Mouse (Mus musculus) megakaryocyte progenitor cell, adult 5-6 weeks (primary cell): ENCODE results near the gene Ppp2r5e. TPM values are rescaled to one million over a fixed set of nuclear protein-coding genes. Genes with fewer than 3 reads are reported as not detected.

ENCODE experiments used
- ATAC-seq: replicated peaks from 2 replicates; pipeline ENCODE4 v1.8.0; 2016; ENCODE audit warnings: mild to moderate bottlenecking, moderate TSS enrichment, inconsistent platforms; ENCODE audit not compliant: poor library complexity
- total RNA-seq, 2 experiments: library from RNA; stranded (forward) in 1 of 2; stranded (reverse) in 1 of 2; fragments of 157-497, 149-512 nt in 1 of 2; fragments of 200-1000 nt in 1 of 2; gene quantifications; 2 replicates each; pipeline versions ENCODE4 v1.2.3 to v1.2.4; 2015 to 2017

The Ppp2r5e gene
- total RNA-seq (2015) (35.2 and 66.9 TPM in 2 replicates), total RNA-seq (2017) (11.9 and 14.1 TPM in 2 replicates)

DNA sequence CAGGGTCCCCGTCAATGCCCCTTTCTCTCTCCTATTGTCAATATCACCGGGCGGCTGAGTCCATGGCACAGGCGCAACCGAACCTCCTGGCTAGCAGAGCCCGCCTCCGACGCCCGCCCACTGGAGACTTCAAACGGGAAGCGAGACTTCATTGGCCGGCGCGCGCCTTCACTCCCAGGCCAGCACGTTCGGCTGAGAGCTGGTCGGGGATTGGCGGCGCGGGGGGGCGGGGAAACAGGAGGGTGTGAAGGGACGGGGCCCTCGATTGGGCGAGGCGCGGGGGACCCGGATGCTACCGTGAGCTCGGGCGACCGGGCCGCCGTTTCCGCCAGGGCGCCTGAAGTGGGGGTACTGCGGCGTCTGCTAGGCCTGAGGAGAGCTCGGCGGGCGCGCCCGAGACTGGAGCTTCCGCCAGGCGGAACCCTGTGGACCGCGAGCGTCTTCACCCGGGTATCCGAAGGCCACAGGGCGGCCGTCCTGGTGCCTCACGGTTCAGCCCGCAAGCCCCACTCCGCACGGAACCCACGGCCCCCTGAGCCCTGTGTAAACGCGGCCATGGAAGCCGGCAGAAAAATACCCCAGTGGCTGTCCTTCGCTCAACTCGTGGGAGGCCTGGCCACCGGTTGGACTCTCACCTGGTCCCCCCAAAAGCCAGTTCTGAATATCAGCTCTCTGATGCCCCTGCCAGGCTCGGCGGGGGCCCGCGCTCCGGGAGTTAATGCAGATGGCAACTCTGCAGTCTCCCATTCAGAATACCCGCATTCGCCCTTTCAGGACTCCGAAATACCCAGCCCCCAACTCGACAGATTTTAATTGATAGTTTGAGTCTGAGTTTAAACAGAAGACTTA is at the start of gene Ppp2r5e:
Gene Ppp2r5e (minus strand): TSS at position 92 of the 849 bp plus-strand sequence.
- ATAC-seq: peak; percentile 93

DNA sequence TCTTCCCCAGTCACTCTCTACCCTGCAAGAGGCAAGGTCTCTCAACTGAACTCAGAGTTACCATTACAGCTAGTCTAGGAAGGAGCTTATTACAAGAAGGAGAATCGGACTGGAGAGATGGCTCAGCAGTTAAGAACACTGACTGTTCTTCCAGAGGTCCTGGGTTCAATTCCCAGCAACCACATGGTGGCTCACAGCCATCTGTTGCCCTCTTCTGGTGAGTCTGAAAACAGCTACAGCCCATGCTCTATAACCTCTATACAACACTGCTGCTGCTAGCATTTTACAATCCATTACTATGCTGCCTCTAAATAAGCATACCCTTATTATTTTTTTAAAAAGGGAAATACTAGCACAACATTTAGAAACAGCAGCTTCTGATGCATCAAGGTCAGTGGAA is 49.7 kb upstream of the Ppp2r5e start:
- ATAC-seq: peak; percentile 71

DNA sequence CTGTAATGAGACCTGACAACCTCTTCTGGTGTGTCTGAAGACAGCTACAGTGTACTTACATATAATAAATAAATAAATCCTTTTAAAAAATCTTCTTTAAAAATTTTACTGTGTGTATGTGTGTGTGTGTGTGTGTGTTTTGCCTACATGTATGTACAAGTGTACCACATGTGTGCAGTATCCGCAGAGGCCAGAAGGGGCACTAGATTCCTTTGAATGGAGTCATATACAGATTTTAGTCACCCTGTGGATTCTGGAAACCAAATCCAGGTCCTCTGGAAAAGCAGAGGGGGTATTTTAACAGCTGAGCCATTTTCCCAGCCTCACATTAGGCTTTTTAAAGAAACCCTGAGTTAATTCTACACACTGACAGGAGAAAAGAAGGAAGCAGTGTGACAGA is 45.7 kb upstream of the Ppp2r5e start:
- no peak for ATAC-seq

DNA sequence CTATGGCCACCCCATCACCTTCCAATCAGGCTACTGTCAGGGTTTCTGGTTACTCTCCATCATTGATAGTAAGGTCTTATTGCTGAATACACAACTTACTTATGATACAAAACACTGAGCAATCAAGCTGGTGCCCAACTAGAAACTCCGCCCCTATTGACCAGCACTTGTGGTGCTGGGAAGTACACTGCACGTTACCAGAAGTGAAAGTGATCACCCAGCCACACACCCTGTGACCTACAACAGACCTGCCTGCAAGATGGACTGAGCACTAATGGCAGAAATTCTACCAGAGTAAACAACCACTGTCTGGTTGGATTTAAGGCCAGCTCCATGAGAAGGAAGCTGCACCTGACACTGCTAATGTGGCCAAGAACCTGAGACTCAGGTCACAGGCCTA is 42.3 kb upstream of the Ppp2r5e start:
- peak; percentile 46 for ATAC-seq

DNA sequence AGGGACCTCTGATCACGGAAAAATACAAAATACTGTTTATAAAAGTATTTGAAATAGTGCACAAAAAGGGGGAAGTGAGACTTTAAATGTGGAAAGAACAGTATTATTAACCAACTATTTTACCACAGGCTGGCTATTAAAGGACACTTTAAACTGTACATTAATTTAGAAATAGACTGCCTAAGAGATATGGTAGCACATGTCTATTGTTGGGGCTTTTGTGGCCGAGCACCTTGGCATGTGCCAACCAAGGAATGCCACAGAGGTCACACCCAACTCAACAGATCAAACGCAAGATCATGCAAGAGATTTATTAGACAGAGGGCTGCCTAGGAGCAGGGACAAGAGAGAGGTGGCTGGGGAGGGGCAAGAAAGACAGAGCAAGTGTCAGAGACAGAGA is 41.1 kb upstream of the Ppp2r5e start:
- ATAC-seq: peak; percentile 66

DNA sequence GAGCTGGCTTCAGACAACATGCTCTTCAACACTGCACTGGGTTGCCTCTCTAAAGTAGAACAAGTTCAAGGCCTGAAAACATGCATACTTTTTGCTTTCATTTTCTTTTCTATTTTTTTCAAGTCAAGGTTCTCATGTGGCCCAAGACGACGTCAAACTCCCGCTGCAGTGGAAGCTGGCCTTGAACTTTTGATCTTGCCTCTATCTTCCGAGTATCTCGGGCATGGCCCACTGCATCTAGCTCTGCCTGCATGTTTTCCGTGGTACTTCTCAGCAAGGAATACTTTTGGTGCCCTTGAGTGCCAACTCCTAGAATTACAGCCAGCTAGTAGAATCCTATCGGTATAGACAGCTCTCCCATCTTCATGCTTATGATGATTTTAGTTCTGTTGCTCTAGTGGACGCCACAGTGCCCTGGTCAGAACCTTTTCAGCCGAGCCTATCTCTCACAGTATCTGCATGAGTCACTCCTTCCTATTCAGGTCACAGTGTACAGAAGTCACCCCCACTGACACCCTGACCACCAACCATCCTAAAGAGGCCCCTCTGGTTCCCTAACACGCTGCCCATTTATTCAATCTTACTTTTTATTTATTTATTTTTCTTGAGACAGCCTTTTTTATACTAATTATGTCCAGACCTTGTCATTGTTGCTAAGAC is 39.9 kb upstream of the Ppp2r5e start:
- peak; percentile 32; the same call in 1 of the 2 replicates for ATAC-seq

DNA sequence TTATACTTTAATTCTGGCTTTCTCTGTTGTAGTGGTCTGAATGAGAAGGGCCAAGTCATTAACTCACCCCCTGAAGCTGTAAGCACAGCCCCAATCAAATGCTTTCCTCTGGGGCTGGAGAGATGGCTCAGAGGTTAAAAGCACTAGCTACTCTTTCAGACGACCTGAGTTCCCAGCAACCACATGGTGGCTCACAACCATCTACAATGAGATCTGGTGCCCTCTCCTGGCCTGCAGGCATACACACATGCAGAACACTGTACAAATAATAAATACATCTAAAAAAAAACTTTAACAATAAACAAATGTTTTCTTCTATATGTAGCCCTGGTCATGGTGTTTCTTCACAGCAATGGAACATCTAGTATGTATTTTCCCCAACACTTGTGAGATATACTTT is 33.6 kb upstream of the Ppp2r5e start:
- ATAC-seq: no peak

DNA sequence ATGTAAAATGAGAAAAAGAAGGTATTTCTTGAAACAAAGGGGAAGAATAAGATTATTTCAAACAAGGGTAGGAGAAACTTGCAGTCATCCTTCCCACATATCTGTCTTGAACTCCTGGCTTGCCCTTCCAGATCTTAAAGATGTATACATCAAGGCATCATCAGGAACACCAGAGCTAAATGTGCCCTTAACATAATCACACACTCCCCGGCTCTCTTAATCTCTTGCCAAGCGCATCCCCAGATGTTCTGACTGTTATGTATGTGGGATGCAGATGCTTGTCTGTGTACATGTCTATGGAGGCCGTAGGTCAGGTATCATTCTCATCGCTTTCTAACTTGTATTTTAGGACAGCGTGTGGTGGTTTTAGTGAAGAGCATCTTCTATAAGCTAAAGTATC is 27.2 kb upstream of the Ppp2r5e start:
- ATAC-seq: 0 out of 2 replicates have a peak, but pooled peaks have one; percentile 34

DNA sequence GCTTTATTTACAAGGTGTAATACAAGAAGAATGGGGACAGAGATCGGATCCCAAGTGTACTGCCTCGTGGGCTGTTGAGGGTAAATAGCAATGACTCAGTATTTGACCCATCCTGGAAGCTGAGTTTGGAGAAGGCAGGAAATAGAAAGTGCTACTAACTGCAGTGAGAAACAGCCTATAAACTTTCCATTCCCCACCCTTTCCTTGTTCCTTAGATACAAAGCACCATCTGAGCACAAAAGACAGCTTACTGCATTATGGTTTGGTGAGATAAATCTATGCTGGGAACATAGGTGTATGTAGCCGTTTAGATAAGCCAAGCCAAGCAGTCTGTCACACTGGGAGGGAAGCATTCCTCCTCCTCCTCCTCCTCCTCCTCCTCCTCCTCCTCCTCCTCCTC is 26.8 kb upstream of the Ppp2r5e start:
- peak; percentile 78 for ATAC-seq

DNA sequence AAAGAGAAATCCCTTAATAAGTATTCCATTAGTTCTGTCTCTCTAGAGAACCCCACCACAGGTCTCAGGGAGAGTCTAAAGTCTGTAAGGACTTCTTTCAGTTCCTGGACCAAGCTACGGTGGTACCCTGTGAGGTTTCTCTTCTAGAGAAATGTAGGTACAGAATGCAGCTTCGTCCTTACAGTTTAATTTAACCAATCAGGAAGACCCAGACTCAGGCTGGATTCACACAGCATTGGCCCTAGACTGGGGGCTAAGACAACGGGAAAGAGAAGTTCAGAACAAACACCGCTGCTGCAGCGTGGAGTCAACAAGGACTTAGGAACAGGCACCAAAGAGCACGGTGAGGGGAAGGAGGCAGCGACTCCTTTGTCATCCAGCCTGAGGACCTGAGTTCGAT is 20.8 kb upstream of the Ppp2r5e start:
- ATAC-seq: no peak; the same call in 1 of the 2 replicates

DNA sequence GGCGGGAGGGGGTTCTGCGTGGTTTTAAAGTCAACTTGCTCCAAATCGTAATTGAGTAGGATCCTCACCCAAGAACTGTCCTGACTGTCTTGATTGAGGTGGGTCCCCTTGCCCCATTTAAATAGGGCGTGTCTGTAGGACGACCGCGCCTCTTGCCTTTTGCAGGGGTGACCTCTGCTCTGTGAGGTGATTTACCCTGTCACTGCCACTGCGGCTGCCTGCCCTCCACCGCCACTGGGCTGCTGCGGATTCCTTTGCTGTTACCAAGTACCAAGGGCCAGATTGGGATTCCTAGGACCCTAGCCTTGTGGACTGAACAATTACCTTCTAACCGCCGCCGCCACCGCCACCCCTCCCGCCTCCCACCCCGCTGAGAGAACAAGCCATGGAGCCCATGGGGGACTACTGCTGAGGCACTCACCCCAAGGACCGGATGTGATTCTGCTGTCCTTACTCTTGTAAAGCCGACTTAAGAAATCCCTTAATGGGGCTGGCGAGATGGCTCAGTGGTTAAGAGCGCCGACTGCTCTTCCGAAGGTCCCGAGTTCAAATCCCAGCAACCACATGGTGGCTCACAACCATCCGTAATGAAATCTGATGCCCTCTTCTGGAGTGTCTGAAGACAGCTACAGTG is 20.2 kb upstream of the Ppp2r5e start:
- ATAC-seq: peak; percentile 17; the same call in 1 of the 2 replicates

DNA sequence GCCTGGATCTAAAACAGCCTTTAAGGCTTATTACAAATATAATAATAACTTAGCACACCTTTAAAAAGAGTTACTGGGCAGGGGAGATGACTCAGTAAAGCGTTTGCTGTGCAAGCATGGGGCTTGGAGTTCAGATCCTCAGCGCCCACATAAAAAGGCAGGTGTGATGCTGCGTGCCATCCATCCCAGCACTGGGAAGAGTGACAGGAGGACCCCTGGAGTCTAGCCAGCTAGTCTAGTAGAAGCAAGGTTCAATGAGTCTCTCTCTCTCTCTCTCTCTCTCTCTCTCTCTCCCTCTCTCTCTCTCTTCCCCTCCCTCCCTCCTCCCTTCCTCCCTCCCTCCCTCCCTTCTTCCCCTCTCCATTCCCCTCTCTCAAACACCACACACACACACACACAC is 19.5 kb upstream of the Ppp2r5e start:
- ATAC-seq: no peak

DNA sequence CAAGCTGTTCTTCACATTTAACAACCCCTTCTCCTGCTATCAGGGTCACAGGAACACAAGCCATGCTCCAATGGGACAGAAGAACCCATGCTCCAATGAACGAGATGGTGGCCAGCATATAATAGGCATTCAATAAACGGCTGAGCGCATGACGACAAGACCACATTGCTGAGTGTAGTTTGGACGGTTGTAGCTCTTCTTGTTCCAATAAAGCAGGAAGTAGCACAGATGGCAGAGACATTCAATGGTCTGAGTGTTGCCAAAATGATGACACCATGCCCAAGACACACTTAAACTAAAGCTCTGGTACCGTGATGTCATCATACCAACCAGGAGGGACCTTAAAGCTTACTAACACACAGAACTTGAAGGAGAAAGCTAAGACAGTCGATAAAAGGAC is 16.7 kb upstream of the Ppp2r5e start:
- peak; percentile 44; the same call in 1 of the 2 replicates for ATAC-seq

DNA sequence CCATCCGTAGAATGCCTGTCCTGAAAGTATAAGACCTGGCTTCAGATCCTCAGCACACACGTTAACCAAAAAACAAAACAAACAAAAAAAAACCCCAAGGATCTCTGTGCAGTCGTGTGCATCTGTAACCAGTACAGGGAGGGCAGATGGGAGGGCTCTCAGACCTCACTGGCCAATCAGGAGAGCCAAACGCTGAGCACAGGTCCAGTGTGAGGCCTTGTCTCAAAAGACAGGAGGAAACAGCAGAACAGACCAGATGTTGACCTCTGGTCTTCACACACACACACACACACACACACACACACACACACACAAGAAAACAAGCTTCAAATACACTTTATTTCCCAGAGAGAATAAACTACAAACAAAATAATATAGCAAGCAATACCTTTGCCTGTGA is 3.4 kb upstream of the Ppp2r5e start:
- peak; percentile 42; the same call in 1 of the 2 replicates for ATAC-seq

DNA sequence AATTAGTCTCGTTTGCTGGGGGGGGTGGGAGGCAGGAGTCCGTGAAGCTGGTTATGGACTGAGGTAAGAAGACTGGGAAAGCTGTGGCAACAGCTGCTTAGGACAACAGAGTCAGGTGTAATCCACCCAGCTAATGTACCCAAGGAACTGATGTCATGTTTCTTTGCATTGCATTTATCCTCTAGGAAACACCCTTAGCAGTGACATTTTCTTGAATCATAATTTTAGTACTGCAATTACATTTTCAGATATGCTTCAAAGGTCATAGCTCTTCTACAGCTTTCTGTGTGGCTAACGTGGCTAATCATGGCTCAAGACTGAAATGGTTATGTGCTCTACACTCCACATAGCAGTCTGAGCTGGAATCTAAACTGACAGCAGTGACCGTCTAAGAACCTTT is 2.9 kb upstream of the Ppp2r5e start:
- ATAC-seq: no peak

DNA sequence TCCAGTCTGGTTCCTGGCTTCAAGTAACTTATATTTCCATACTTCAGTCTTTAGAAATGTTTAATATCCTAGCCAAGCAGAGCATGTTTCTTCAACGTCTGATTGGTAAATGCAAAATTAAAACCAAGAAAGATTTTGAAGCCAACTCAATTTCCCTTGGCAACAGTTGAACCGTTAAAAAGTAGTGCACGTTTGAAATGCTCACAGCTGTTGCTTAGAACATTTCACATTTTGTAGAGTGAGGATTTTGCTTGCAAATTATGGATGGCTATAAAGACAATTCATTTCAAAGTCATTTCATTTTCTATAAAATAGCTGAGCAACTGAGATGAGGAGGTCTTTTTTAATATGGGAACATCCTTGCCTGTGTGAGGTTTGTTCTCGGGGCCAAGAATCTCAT is 1.7 kb upstream of the Ppp2r5e start:
- no peak for ATAC-seq

DNA sequence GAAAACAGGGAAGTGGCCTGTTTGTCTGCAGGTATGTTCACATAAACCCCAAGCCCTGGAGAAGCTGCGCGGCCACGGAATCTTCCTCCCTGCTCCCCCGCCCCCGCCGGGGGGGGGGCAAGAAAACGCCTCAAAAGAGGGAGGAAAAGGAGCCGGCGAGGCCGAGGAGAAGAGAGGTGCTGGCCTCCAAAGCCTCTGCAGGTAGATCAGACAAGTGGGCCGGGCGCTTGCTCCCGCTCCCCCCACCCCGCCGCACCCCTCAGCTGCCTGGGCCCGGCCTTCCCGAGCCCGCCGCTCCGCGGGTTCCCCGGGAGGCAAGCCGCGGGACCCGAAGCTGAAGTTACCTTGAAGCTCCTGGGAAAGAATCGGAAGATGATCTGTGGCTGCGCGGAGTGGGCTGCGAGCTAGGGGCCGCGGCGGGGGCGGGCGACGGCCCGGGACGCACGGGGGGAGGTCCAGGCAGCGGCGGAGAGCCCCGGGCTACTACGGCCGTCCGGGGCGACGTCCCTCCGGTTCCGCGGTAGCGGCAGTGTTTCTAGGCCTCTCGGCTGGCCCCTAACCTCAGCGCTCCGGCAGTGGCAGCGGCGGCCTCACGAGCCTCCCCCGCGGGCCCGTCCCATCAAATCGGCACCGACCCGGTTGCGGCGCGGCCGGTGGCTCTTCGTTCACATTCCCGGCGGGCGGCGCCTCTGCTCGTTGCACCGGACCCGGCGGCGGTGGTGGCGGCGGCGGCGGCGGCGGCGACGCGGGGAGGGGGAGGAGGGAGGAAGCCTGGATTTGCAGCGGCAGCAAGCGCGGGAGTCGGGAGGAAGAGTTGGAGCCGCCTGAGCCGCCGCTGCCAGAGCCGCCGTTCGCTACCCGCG is 523 bp downstream of the Ppp2r5e start:
- ATAC-seq: peak; percentile 5

DNA sequence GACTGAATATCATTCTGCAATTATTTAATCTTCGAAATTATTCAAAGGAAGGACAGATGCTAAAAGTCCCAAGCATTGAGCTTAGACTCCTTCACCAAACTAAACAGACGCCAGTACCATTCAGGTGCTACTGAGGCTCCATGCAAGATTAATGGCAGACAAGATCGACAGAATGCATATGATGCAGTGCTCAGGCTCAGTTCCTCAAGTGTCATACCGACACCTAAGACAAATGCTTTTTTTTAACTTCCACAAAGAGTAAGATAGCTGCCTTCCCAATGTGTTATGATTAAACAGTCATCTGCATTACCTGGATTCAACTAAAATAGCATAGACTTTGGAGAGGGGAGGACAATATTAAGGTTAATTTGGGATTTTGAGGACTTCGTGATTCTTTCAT is 1.6 kb downstream of the Ppp2r5e start:
- ATAC-seq: no peak

DNA sequence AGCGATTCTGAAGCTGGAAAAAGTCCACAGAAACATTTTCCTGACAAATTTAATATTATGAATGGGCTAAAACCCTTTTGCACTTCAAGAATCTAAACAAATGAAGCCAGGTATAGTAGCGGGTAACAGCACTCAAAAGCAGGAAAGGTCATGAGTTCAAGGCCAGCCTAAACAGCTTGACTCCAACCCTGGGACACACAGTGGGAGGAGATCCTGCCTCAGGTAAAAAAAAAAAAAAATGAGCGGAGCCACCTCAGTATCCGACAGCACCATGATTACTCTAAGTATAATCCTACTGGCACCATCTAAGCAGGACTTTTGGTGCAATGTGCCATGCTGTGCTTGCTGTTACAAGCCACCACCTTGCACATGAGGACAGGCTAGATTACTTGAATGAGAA is 2.2 kb downstream of the Ppp2r5e start:
- ATAC-seq: no peak

DNA sequence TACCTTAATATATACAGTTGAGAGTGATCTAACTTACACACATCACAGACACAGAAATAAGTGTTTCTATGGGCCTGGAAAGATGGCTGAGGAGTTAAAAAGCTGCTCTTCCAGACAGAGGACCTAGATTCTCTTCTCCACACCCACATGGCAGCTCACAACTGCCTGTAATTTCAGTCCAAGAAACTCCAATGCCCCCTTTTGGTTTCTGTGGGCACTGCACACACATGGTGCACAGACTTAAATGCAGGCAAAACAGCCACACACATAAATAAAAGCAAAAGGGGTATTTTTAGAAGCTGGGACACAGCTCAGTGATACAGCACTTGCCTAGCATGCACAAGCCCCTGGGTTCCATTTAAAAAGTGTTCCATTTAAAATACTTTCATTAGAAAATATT is 8.5 kb downstream of the Ppp2r5e start:
- no peak for ATAC-seq

DNA sequence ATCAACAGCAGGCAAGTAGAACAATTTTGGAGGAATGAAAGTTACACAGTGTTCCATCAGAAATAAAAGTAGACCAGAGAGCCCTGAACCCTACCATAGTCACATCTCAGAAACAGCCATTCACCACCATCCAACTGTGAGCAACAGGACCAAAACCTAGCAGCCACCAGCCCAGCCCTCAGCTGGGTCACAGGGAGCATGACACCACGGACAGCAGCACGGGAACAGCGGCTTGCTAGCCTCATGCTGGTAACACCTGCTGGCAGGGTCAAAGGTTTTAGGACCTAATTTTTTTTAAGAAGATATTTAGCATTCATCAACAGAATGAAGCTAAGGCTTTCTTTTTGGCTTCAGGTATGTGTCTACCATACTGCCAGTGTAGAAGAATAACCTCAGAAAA is 12.3 kb downstream of the Ppp2r5e start:
- no peak for ATAC-seq
